Mouse (Mus musculus): ENCODE measurements at regions not wholly inside any gene's neighbourhood (a gene's known extent, or its start where the extent isn't known, plus 50 kb on each side); places are given as distances from the start of the nearest gene placed in this dataset.

DNA sequence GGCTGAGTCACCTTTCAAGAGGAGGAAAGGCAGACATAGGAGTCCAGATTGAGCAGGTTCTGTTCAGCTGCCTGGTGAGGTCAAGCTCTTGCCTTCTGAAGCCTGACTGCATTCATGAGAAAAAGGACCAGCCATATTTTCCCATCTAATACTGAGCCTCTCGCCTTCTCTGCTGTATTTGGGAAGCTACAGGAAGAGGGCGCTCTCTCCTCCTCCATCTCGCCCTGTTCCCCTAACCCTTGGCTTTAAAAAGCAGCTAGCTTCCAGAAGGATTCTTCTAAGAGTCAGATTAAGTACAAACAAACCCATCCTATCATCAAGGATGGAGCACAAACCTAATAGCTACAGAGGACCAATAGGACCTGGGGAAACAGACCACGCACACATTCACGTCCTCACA is 98.3 kb downstream of the Foxb1 start:
- DNase-seq (ENCODE audit: low spot score), result no peak

DNA sequence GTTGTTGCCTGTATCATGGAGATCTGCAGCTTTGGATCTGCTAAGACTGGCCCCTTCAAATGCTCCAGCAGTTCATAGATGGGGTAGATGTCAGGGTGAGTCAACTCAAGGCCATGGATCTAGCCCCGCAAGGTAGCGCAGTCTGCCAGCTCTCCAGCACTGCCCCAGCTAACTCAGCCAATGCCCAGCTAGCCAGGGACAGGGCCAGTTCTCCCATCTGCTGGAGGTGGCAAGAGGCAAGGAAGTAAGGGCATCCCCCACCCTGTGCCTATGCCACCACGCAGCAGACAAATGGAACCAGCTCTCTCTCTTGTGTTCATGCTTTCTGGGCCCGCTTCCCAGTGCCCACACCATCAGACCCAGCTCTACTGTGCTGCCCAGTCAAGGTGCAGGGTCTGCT is 102.5 kb downstream of the Foxb1 start:
- no peak for DNase-seq (ENCODE audit: low spot score)

DNA sequence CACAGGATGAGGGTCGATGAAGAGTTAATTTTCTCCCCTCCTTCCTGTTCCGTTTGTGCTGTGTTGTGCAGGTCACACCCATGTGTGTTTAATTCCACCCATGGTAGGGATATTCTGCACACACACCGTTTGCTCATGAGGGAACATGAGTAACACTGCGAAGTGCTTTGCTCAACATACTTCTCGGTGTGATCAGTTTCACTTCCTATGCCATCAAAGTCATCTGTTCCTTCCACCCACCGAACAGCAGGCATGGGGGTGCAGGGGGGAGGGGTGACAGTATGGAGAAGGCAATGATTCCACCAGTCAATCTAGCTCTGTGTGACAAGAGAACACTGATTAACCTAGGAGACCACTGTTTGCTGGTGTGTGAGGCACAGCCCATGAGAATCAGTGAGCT is 104.7 kb downstream of the Foxb1 start:
- no peak for DNase-seq (ENCODE audit: low spot score)

DNA sequence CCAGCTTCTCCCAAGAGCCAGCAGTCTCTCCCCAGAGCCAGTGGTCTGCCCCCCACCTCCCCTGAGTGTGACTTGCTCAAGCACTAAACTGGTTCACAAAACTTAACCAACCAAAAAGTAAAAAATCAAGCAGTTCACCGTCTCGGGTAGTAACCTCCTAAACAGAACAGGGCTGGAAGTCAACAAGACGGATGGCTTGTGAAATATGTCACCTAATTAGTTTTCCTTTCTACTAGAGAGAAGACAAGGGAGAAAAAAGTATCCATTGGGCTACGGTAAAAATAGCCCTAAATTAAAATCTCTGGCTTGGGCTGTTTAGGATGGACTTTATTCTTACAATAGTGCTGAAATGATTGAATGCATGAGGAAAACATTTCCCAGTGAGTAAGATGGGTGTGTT is 108.6 kb downstream of the Foxb1 start:
- no peak for DNase-seq (ENCODE audit: low spot score)

GRCm38 (mm10) chr9:69651608-69652007 is 109.1 kb downstream of the Foxb1 start:
- no peak for DNase-seq (ENCODE audit: low spot score)

DNA sequence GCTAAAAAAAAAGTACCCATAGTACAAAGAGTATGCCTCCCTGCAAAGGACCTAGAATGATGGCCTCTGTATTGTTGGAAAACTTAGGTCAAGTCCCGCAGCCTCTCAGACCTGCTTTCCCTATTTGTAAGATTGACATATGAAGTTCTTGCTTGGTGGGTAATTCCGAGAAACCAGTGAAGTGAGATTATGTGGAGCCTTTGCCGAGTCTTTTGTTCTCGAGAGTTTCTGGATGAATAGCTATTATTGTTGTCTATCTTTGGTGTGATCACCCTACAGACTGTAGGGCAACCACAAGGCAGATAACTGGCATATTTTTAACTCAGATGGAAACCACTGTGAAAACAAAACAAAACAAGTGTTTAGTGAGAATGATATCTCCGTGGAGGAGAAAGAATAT is 118.1 kb downstream of the Foxb1 start:
- DNase-seq (ENCODE audit: low spot score), result no peak

GRCm38 (mm10) chr9:69623312-69623711 is 137.4 kb downstream of the Foxb1 start:
- DNase-seq (ENCODE audit: low spot score), result peak; percentile 70

- DNase-seq (ENCODE audit: low spot score), result no peak
Observed at GRCm38 (mm10) chr9:69621006-69621405, 139.7 kb downstream of the Foxb1 start.

- DNase-seq (ENCODE audit: low spot score), result no peak
Observed at GRCm38 (mm10) chr9:69617328-69617727, 143.4 kb downstream of the Foxb1 start.

DNA sequence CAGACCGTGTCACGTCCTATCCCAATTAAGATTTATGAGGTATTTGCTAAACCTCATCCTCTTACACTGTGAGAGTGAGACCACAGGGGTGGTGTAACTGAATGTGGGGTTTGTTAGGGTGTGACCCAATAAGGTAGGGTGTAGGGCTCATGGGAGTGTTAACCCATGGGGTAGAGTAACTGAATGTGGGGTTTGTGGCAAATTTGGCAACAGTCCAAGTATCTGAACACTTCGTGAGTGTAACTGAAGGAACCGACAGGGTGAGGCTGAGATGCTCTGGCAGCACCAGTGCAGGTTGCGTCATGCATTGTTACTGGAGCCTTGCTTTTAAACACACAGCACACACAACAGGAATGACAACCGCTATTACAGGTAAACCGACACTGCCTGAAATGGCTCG is 144.1 kb downstream of the Anxa2 start:
- no peak for DNase-seq (ENCODE audit: low spot score)

- DNase-seq (ENCODE audit: low spot score), result no peak
Observed at GRCm38 (mm10) chr9:69592329-69593062, 139.1 kb downstream of the Anxa2 start.

DNA sequence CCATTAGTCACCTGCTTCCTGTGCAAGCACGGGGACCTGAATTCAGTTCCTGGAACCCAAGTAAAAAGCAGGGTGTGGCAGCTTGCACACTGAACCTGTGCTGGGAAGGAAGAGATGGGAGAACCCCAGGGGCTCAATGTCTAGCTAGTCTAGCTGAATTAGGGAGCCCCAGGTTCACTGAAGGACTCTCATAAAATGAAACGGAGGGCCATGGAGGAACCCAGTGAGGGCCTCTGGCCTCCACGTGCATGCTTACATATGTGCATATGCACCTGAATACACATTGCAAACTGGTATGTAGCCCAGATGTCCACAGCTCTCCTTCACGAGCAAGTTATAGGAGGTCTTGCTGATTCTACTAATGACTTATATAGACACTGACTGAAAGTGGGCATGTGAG is 135.4 kb downstream of the Anxa2 start:
- DNase-seq (ENCODE audit: low spot score), result no peak

GRCm38 (mm10) chr9:69587096-69587495 is 133.7 kb downstream of the Anxa2 start:
- no peak for DNase-seq (ENCODE audit: low spot score)

GRCm38 (mm10) chr9:69581236-69581635 is 127.8 kb downstream of the Anxa2 start:
- no peak for DNase-seq (ENCODE audit: low spot score)

DNA sequence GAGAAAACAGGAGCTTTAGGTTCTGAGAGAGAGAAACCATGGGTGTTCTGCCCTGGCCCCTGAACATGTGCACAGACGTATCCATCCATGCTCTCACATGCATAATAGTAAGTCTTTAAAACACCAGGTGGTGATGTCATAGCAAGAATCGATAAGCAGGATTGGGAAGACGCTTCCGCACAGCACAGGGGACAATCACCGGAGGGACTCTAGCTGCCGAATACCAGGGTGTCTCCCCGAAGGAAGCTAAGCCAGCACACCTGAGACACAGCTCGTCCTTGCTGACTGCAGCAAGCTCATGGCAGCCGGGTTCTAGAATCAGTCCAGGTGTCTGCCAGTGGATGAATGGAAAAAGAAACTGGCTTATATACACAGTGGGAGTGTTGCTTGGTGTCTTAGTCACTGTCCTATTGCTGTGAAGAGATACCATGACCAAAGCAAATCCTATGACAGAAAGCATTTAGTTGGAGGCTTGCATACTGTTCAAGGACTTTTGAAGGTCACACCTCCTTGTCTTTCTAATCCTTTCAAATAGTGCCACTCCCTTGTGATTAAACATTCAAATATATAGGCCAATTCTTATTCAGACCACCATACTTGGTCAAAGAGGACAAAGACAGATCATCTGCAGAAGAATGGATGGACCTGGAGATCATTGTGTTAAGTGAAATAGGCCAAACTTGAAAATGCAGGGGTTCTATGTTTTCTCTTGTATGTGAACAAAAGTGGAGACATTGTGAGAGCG is 124.4 kb downstream of the Anxa2 start:
- DNase-seq (ENCODE audit: low spot score), result no peak

- DNase-seq (ENCODE audit: low spot score), result no peak
Observed at GRCm38 (mm10) chr9:69575386-69575785, 122.0 kb downstream of the Anxa2 start.

- no peak for DNase-seq (ENCODE audit: low spot score)
Observed at GRCm38 (mm10) chr9:69568631-69569230, 115.3 kb downstream of the Anxa2 start.

GRCm38 (mm10) chr9:69568222-69568621 is 114.8 kb downstream of the Anxa2 start:
- no peak for DNase-seq (ENCODE audit: low spot score)

DNA sequence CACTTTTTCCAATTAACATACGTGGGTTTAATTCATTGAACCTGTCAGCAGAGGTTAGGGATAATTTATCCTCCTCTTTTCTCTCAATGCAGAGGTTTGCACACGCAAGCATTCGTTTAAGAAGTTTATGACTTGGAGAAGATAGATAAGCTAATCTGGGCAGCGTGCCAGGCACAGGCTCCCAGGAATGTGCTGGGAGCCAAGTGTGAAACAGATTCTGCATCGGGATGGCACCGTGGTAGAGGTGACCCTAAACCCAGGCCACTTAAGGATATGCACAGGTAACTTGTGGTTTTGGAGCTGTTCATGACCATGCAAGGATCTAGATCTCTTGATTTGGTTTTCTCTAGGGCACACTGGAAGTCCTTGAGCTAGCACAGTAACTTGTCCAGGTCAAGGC is 113.6 kb downstream of the Anxa2 start:
- peak; percentile 7 for DNase-seq (ENCODE audit: low spot score)

GRCm38 (mm10) chr9:69543241-69543640 is 89.8 kb downstream of the Anxa2 start:
- no peak for DNase-seq (ENCODE audit: low spot score)
